Mouse (Mus musculus) granulocyte monocyte progenitor cell, adult 5-6 weeks (primary cell): ENCODE data around the gene Pax8. TPM values are rescaled to one million over a fixed set of nuclear protein-coding genes. Genes with fewer than 3 reads are reported as not detected.
A peak's percentile ranks its signal among the peaks of the same experiment; 100 is the strongest.

ENCODE experiments used
- ATAC-seq: replicated peaks from 2 replicates; pipeline ENCODE4 v1.8.0; 2016; ENCODE audit warnings: mild to moderate bottlenecking, moderate TSS enrichment, inconsistent platforms; ENCODE audit not compliant: poor library complexity, severe bottlenecking
- total RNA-seq, 2 experiments: library from RNA; stranded (forward) in 1 of 2; stranded (reverse) in 1 of 2; fragments of 200-712, 200-1000 nt in 1 of 2; fragments of >200 nt in 1 of 2; fragmentation: Nextera tagmentation in 1 of 2; gene quantifications; 2 replicates each; pipeline ENCODE4 v1.2.3; 2014 to 2017

Gene Pax8
- total RNA-seq, 2 experiments from 2014 or later = not detected

DNA sequence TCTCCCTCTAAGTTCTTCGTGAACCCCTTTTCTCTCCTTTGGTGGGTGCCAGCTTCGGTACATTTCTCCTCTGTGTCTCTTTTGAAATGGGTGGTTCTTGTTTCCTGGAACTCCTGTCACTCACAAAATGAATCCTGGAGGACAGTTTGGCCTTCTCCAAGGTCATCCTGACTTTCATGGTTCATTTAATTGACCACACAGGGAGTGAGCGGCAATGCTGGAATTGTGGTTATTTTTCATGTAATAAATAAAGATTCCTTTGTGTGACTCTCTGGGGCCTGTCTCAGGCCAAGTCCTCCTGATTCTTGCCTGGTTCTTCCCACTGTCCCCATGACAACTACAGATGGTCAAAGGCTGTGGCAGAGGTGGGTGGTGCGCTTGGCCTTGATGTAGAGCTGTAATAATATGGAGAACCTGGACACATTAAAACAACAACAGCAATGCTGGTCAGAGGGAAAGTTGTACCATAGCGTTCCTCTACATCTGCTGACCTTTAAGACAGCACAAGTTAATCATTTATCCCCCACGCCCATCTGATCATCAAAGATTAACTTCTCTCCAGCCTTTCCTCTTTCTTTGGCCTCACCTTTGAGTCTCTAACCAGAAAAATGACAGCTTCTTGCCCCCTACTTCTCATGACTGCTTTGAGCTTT is 54.1 kb downstream of the Pax8 start:
- no peak for ATAC-seq

DNA sequence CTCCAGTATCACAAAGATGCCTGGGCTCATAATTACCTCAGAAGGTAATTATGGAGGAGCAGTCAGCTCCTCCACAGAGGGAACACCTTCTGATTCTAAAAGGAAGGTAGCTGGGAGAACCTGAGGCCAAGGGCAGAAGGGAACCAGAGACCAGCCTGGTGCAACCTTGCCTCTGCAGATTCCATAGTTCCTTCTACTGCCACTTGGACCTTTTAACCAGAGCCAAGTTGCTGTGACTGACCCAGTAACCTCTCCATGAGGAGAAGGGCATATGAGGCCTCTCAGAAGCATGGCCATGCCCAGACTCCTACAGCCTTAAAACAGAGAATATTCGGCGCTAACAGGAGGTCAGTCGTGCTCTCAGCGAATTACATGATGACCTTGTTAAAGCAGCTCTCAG is 57.8 kb downstream of the Pax8 start:
- no peak for ATAC-seq

DNA sequence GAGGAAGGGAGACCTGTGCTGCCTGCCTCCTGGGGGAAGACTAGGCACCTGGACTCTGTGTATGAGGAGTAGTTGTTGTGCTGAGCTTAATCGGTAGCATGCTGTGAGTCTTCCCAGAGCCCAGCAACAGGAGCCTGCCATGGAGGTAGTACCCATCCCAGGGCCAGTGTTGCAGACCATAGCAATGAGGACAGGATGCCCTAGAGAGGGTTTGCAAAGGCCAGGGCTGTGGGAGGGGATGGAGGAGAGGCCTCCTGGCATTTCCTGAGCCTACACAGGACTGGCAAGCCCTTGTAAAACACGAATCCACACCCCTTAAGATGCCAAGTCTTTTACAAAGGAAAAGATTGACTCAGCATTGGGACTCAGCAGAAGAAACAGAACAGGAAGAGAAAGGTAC is 58.3 kb downstream of the Pax8 start:
- ATAC-seq = 0 out of 2 replicates have a peak, but pooled peaks have one; percentile 7

DNA sequence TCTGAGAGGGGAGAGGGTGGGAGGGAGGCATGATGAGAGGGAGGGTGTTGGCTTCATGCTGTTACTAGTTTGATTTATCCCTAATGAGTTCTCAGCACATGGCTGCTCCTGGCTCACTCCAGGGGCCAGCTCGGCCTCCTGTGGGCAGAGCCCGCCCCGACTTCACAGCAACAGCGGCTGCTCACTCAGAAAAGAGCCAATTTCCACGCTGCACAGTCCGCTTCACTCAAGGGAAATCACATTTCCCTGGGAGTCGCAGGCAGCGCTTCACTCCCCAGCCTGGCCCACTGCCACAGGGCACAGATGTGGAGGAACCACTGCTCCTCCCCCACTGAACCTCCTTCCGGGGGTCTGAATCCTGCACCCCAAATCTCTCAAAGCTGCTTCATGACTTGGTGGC is 58.7 kb downstream of the Pax8 start:
- peak; percentile 36 for ATAC-seq

DNA sequence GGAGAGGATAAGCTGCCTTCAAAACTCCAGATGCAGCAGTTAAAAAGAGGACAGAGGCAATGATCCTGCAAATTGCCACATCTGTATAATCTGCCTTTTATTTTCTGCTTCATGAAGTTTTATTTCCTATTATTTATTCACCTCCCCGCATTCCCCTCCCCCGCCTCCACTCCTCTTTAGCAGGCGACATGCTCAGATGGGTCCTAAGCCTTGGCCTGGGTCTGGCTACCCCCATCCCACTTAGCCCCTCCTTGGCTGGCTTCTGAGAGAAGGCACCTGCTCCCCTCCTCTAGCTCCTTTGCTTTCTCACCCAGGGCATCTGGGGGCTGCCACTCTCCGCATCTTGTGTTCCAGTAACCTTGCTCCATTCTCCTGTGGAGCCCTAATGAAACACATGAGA is 61.7 kb downstream of the Pax8 start:
- no peak for ATAC-seq

DNA sequence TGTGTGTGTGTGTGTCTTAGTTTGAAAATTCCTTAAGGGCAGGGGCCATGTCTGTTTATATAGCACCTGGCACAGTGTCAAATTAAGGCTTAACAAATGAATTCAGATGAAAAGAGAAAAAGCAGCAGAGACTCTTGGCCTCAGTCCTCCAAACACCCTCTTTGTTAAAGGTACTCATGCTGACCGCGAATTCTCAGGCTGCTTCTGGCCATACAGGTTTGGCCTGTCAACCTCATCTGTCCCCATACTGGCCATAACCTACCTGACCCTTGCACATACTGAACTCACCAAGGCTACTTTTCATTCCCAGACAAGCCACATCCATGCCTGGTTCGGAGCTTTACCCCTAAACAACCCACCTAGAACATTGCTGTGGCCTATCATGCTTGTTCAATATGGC is 62.2 kb downstream of the Pax8 start:
- ATAC-seq = no peak

DNA sequence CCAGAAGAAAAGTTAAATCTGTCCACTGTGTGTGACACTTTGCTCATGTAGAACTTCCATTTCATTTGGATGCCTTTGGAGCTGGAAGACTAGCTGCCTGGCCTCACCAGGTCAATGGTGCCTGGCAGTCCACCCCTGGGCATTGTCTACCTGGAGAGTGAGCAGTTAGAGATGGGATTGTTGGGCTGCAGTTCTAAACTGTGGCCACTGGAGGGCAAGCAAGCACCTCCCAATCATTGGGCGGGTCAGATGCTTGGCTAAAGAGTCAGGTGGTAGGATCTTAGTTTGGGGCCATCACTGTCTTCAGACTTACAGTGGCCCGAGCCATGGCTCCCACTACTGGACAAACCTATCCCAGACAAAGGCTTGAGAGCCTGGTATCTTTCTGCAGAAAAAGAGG is 66.2 kb downstream of the Pax8 start:
- ATAC-seq = peak; percentile 74

DNA sequence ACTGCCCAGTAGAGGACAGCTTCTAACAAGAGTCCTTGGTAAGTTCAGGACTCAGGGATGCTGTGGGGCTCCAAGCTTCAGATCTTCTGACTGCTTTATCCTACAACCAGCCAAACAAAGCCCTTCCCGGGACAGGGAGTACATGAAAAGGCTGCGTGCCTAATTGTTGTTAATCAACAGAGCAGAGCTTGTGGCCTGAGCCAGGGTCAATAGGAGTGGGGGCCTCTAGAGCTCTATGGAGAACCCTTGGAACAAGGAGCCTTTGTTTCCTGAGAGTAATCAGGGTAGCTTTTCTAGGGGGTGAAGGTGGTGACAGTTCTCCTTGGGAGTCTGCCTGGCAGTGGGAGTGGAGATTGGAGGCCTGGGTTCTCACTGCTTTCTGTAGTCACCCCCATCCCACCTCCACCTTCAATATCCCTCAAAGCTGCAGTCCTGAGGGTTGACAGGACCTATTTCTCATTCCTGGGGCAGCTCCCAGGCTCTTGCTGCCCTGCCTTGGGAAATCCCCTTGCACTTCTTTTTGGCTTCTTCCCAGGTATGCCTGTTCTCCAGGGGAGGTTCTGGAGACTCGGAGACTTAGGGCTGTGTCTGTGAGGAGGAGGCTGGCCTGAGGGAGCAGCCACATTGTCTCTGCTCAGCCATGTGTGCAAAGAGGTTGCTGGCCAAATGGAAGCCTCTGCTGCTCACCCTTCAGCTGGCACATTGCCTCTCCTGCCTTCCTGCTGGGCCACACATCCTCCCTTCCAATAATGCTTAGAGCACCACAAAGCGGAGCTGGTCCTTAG is 67.5 kb downstream of the Pax8 start:
- no peak for ATAC-seq

DNA sequence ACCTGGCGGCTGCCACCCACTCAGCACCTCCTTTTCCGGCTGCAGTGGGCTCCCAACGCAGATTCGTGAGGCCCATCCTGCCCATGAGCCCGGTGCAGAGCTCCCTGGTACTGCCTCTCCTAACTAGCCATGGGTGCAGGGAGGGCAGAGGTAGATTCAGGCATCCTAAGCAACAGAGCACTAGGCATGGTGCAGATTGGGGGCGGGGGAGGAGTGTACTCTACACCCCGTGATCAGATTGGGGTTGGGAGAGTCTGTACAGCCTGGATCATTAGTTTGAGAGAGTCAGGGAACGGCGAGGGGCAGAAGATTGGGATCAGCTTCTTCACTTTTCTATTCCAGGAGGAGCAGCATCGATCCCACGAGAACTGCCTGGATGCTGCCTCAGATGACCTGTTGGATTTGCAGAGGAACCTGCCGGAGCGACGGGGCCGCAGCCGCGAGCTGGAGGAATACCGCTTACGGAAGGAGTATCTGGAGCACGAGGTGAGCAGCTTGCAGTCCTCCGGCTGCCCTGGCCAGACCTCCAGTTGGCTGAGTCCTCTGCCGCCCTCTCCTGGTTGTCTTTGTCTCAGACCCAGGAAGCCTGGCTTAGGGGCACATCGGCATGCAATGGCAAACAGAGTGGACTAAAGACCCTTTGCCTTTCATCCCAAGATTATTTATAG is 69.9 kb downstream of the Pax8 start:
- ATAC-seq = peak; percentile 68

DNA sequence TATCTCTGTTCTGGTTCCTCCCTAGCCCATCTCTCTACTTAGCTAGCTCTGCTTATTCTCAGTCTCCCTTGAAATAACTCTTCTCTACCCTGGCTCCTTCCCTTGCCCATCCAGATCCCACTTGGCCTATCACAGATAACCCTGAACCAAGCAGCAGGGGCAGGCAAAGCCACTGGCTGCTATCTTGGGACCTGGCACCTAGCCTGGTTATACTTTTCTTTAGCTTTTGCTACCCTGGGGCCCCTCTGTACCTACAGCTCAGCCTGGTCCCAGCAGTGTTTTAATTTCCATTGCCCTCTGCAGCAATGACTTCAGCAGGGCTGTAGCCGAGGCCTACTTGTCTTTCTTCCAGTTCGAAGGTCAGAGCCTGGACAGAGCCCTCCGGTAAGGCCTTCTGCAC is 74.7 kb downstream of the Pax8 start:
- ATAC-seq = no peak

DNA sequence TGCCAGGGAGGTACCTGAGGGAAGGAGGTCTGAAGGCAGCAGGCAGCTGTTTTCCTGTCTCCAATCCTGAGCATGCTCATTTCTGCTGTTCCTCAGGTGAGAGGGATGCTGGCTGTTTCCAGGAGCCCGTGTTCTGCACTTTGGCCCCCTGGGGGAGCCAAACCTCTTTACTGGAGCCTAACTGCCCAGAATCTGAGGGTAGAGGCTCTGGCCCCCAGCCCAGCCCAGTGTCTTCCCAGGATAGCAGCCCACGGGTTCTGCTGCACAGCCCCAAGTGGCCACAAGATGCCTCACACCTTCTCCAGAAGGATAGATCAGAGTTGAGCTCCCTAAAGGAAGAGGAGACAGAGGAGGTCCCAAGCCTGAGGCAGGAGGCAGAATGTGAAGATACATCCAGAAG is 78.3 kb downstream of the Pax8 start:
- ATAC-seq = peak; percentile 12; the same call in 1 of the 2 replicates

DNA sequence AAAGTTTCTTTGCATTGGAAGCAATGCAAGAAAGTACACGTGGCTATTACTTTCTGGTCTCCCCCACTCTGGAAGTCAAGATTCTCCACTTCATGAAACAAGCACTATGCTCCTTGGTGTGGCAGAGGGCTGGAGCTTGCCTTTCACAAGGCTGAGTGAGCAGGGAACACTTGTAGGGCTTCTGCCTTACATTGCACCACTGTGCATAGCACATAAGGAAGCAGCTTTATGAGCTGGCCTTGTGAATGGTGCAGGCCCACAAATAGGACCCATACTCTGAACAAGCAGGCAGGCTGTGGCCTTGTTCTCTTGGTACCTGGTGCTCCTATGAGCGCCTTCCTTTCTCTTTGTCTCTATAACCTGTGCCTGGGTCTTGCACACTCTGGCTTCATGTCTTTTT is 82.1 kb downstream of the Pax8 start:
- ATAC-seq = no peak

DNA sequence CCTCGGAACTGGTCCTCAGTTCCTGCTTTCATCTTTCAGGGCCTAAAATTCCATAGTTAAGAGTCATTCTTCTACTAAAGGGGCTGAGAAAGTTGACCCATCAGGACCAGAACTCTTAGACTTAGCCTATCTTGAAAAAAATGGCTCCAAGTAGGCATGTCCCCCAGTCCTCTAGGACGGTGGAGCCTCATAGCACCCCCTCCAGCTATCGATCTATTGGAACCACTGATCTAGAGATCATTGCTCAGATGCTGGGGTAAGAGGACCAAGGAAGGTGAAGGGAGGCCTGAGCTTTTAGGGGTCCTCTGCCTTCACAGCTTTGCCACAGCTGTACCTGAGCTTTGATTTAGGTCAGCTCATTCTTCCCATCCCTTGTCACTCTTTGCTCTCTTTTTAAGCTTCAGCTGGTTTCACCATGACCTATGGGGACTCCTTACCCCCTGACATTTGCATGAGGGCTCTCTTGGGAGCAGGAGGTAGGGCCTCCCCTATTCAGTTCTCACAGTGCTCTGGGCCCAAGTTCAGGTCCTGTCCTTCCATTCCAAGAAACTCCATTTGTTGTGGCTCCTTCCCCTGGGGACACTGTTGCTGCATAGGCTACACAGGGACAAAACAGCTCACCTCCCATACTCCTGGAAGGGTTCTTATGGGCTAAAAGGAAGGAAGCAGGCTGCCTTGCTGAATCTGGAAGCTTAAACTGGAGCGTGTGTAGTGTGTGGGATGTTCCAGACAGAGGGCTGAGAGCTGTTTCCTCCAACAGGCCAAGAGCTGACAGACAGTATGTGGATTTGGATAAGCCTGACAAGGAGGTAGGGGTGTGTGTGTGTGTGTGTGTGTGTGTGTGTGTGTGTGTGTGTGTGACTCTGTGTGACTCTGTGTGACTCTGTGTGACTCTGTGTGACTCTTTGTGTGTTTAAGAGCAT is 87.8 kb downstream of the Pax8 start:
- no peak for ATAC-seq

DNA sequence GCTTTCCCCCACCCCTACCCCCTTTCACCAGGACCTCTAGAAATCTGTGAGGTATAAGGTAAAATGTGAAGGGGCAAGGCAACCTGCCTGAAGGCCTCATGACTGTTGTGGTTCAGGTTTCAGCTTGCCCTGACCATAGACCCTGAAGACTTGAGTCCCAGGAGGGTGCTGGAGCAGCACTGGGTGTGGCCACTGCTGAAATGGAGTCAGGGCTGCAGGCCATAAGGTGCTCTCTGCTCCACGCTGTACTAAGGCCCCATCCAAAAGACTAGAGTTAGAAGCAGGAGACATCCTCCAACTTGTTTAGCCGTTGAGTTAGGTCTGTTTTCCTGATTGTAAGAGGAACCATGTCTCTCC is 88.5 kb downstream of the Pax8 start:
- no peak for ATAC-seq

DNA sequence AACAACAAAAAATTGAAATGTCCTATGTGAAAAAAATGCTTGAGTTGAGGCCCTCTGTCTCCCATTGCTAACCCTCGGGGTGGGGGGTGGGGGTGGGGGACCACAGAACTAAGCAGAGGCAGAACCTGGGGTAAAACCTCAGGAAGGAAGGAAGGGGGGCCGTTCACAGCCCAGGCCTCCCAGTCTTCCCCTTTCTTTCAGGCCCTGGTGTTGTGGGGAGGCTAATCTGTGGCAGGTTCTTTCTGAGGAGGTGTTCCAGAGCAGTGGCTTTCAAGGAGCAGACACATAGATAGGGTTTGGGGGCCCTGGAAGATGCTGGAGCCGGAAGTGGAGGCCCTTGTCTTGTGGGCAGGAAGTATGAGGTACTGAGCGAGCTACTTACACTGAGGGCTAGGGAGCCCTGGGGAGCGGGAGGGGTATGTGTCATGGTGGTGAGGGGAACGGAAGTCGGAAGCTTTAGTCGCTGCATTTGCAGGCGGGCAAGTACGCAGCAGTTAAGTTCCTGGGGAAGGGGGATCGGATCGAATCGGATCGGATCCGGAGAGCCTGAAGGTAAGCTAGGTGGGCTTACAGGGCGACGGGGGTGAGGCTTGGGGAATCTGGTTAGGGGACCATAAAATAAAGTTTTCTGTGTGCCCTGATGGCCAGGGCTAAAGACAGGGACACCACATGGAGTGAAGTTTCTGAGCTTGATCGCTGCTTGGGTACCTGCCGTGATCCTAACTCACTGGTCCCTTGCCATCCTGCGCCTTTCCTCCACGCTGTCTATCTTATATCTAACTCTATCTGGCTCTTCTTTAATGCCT is 89.0 kb downstream of the Pax8 start:
- peak; percentile 55 for ATAC-seq

DNA sequence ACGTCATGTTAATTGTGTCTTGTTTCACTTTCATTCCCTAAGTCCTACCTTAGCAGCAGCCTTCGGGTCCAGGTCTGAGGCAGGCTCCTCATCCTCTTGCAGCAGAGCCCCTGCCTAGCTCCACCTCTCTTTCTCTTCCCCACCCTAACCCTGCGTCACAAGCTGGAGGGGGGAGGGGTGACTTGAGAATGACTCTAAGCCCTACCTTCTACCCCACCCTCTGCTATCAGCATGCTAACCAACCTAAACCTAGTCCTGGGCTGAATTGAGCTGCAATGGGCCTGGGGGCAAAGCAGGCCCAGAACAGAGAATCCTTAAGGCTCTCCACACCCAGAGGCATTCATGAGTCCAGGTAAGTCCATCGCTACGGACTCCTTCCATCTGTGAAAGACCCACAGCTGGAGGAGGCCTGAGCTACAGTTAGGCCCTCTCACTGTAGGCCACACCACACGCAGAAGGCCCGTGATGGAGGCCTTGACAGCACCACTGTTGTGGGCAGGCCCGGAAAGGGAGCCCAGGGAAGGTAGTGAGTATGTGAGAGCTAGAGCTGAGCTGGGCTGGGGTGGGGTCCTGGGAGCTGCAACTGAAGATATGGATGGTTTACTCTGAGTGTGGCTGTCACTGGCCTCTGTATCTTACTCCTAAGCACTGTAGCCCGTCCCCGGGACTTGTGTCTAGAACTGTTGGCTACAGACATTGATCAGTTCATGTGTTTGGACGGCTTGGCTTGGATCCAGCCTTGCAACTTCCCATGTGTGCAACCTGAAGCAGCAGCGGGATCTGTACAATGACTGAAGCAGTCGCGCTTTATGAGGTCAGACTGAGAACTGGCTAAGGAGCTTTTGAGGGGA is 90.1 kb downstream of the Pax8 start:
- ATAC-seq = peak; percentile 25

DNA sequence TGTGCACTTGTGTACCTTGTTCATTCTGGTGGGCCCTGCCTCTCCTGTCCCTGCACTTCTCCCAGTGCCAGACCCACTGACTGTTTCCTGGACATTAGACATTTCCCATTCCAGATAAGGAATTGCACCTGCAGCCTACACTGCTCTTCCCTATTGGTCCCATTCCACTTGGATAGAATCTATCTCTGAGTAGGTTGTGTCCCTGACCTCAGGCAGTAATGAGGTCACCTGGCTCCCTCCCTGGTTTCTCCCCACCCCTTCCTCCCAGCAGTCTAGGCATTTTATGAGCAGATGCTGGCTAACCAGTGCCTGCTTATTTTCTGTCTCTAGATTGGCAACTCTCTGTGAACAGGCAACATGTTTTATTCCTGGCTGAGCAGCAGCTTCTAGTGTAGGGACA is 91.0 kb downstream of the Pax8 start:
- ATAC-seq = no peak

DNA sequence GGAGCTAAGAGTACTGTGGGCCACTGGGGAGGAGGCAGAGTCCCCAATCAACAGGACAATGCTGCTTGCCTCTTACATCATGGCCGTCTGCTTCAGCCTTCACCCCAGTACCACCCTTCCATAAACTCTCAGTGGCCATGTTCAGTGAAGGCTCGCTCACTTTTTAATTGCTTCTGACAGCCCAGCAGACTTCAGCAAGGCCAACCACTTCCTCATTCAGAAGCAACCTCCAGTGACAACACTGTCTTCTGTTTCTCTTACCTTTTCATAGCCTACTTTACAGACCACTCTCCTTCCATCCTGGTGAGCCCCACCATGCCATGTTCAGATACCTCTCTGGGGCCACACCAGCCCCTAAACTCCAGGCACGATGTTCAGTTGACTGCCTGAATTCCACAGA is 91.8 kb downstream of the Pax8 start:
- ATAC-seq = peak; percentile 22
